Mouse (Mus musculus) C2C12 (cell line): Measurements from ENCODE around the gene Plekhd1. TPM values are rescaled to one million over a fixed set of nuclear protein-coding genes. Genes with fewer than 3 reads are reported as not detected.

Source experiments
- H3K27me3 ChIP-seq: one replicate; pipeline ENCODE4 v1.6.1; 2011; ENCODE audit not compliant: control insufficient read depth, insufficient read depth, insufficient read length
- H3K36me3 ChIP-seq: one replicate; pipeline ENCODE4 v1.6.1; 2011; ENCODE audit not compliant: control insufficient read depth, insufficient read depth
- H3K4me3 ChIP-seq: one replicate; pipeline ENCODE4 v1.5.1; 2011; ENCODE audit warnings: mild to moderate bottlenecking, control low read depth; ENCODE audit not compliant: poor library complexity, insufficient read depth, severe bottlenecking
- H3K79me2 ChIP-seq: one replicate; pipeline ENCODE4 v1.6.1; 2011; ENCODE audit not compliant: control insufficient read depth, insufficient read depth
- H3K79me3 ChIP-seq: one replicate; pipeline ENCODE4 v1.6.1; 2011; ENCODE audit warnings: low read depth, control low read depth
- H3ac ChIP-seq: one replicate; pipeline ENCODE3; 2011; ENCODE audit warnings: low read depth; ENCODE audit not compliant: control insufficient read depth, insufficient read length
- CEBPB ChIP-seq: IDR thresholded peaks from one replicate; pipeline ENCODE4 v1.6.1; 2011; ENCODE audit warnings: low read depth, mild to moderate bottlenecking, control low read depth, moderate library complexity
- CTCF ChIP-seq: IDR thresholded peaks from one replicate; pipeline ENCODE4 v1.5.1; 2011; ENCODE audit not compliant: control insufficient read depth, insufficient read depth, insufficient read length
- FOSL1 ChIP-seq: IDR thresholded peaks from one replicate; pipeline ENCODE4 v1.8.0; 2011; ENCODE audit warnings: mild to moderate bottlenecking, low read length; ENCODE audit not compliant: poor library complexity, insufficient read depth, severe bottlenecking
- MAX ChIP-seq: IDR thresholded peaks from one replicate; pipeline ENCODE4 v1.6.1; 2011; ENCODE audit warnings: mild to moderate bottlenecking, control low read depth
- MYOD1 ChIP-seq: IDR thresholded peaks from one replicate; pipeline ENCODE4 v1.6.1; 2011; ENCODE audit warnings: low read depth; ENCODE audit not compliant: control insufficient read depth, insufficient read length
- MYOG ChIP-seq: IDR thresholded peaks from one replicate; pipeline ENCODE4 v1.6.1; 2011; ENCODE audit not compliant: control insufficient read depth, insufficient read length; ENCODE audit errors: extremely low read depth
- USF1 ChIP-seq: IDR thresholded peaks from one replicate; pipeline ENCODE4 v1.6.1; 2011; ENCODE audit warnings: low read depth, mild to moderate bottlenecking, control low read depth, moderate library complexity
- polyA plus RNA-seq: library from polyadenylated mRNA; unstranded; fragments of >200 nt; fragmentation: generic; extraction: Trizol; gene quantifications from one replicate; pipeline ENCODE4 v1.2.1, GENCODE M21; 2012; ENCODE audit warnings: missing spikeins

The Plekhd1 gene
- polyA plus RNA-seq, 1 experiment: 0.01 TPM

GRCm38 (mm10) chr12:80653951-80654658 is 38.3 kb upstream of the Plekhd1 start:
- peaks cover 32% of the 10 kb centered on the region for H3K79me3 ChIP-seq
- H3K36me3 ChIP-seq: no peaks in the 10 kb centered on the region
- no peaks in the 10 kb centered on the region for H3K27me3 ChIP-seq
- peaks cover 69% of the 10 kb centered on the region for H3K79me2 ChIP-seq
- TF ChIP-seq MYOD1 (no peak), CTCF (no peak), USF1 (no peak), MYOG (no peak), CEBPB (no peak), MAX (no peak), FOSL1 (no peak)
- H3ac ChIP-seq: no peak overlapping the region
- no peak overlapping the region for H3K4me3 ChIP-seq

GRCm38 (mm10) chr12:80654659-80655025 is 37.7 kb upstream of the Plekhd1 start:
- TF ChIP-seq FOSL1 (no peak), CEBPB (no peak), CTCF (no peak), MYOG (no peak), USF1 (no peak), MYOD1 (no peak), MAX (no peak)
- H3K4me3 ChIP-seq: no peak overlapping the region

GRCm38 (mm10) chr12:80658661-80659060 is 33.7 kb upstream of the Plekhd1 start:
- Histone ChIP-seq H3ac (no peak overlapping the region), H3K4me3 (no peak overlapping the region), H3K79me3 (peaks cover 31% of the 10 kb centered on the region), H3K79me2 (peaks cover 67% of the 10 kb centered on the region), H3K36me3 (peaks cover 4% of the 10 kb centered on the region), H3K27me3 (no peaks in the 10 kb centered on the region)
- TF ChIP-seq MYOD1 (no peak), USF1 (no peak), FOSL1 (no peak), MYOG (no peak), CEBPB (no peak), MAX (no peak), CTCF (no peak)

More at GRCm38 (mm10) chr12:80654659-80655025, 37.7 kb upstream of the Plekhd1 start:
- Histone ChIP-seq H3K27me3 (no peaks in the 10 kb centered on the region), H3K79me2 (peaks cover 68% of the 10 kb centered on the region), H3K79me3 (peaks cover 37% of the 10 kb centered on the region), H3ac (no peak overlapping the region), H3K36me3 (no peaks in the 10 kb centered on the region)

- Histone ChIP-seq H3ac (no peak overlapping the region), H3K27me3 (no peaks in the 10 kb centered on the region), H3K79me2 (peaks cover 44% of the 10 kb centered on the region), H3K36me3 (peaks cover 12% of the 10 kb centered on the region), H3K79me3 (peaks cover 21% of the 10 kb centered on the region), H3K4me3 (no peak overlapping the region)
- no peak for TF ChIP-seq CTCF
- no peak for TF ChIP-seq MYOD1
- no peak for TF ChIP-seq FOSL1
- TF ChIP-seq MAX: no peak
- no peak for TF ChIP-seq USF1
- no peak for TF ChIP-seq MYOG
- no peak for TF ChIP-seq CEBPB
Observed at GRCm38 (mm10) chr12:80662322-80662721, 30.1 kb upstream of the Plekhd1 start.

- Histone ChIP-seq H3ac (no peak overlapping the region), H3K79me2 (peaks cover 30% of the 10 kb centered on the region)
- TF ChIP-seq FOSL1 (no peak), MYOD1 (no peak), CEBPB (no peak), MYOG (no peak), CTCF (no peak), MAX (no peak), USF1 (no peak)
Observed at GRCm38 (mm10) chr12:80663935-80664334, 28.5 kb upstream of the Plekhd1 start.

More at GRCm38 (mm10) chr12:80663935-80664334, 28.5 kb upstream of the Plekhd1 start:
- Histone ChIP-seq H3K4me3 (no peak overlapping the region), H3K36me3 (peaks cover 18% of the 10 kb centered on the region), H3K79me3 (peaks cover 15% of the 10 kb centered on the region), H3K27me3 (no peaks in the 10 kb centered on the region)
